Mouse (Mus musculus) c-Kit-positive CD71-positive TER-119-positive erythroid progenitor cells, embryonic 14.5 days (primary cell): ENCODE results near the gene Treml1.

ENCODE experiments used
- DNase-seq: peaks from one replicate; pipeline ENCODE4 v3.0.0-alpha.2; 2013; ENCODE audit warnings: low spot score

Gene Treml1

GRCm38 (mm10) chr17:48360462-48360861 is 746 bp downstream of the Treml1 start:
- no peak for DNase-seq

- DNase-seq: no peak
Observed at GRCm38 (mm10) chr17:48362346-48362745, 2.6 kb downstream of the Treml1 start.

GRCm38 (mm10) chr17:48362966-48363365 is 3.2 kb downstream of the Treml1 start:
- no peak for DNase-seq

- DNase-seq: no peak
Observed at GRCm38 (mm10) chr17:48363421-48363965, 3.8 kb downstream of the Treml1 start.

GRCm38 (mm10) chr17:48365511-48366155 is 5.9 kb downstream of the Treml1 start:
- no peak for DNase-seq

- no peak for DNase-seq
Observed at GRCm38 (mm10) chr17:48366806-48367205, 7.1 kb downstream of the Treml1 start.

- DNase-seq: no peak
Observed at GRCm38 (mm10) chr17:48371621-48372020, 11.9 kb downstream of the Treml1 start.

- DNase-seq: no peak
Observed at GRCm38 (mm10) chr17:48372987-48373386, 13.3 kb downstream of the Treml1 start.

- DNase-seq: no peak
Observed at GRCm38 (mm10) chr17:48376102-48376501, 16.4 kb downstream of the Treml1 start.

GRCm38 (mm10) chr17:48379050-48379449 is 19.3 kb downstream of the Treml1 start:
- DNase-seq: no peak

GRCm38 (mm10) chr17:48385786-48386461 is 26.2 kb downstream of the Treml1 start:
- DNase-seq: no peak

GRCm38 (mm10) chr17:48388666-48389065 is 28.9 kb downstream of the Treml1 start:
- no peak for DNase-seq

- no peak for DNase-seq
Observed at GRCm38 (mm10) chr17:48389442-48389841, 29.7 kb downstream of the Treml1 start.

- DNase-seq: no peak
Observed at GRCm38 (mm10) chr17:48391446-48391845, 31.7 kb downstream of the Treml1 start.

- no peak for DNase-seq
Observed at GRCm38 (mm10) chr17:48392616-48393015, 32.9 kb downstream of the Treml1 start.

GRCm38 (mm10) chr17:48401710-48402109 is 42.0 kb downstream of the Treml1 start:
- no peak for DNase-seq

- DNase-seq: no peak
Observed at GRCm38 (mm10) chr17:48402751-48403150, 43.0 kb downstream of the Treml1 start.

GRCm38 (mm10) chr17:48403848-48404247 is 44.1 kb downstream of the Treml1 start:
- no peak for DNase-seq

- DNase-seq: peak; percentile 68
Observed at GRCm38 (mm10) chr17:48404706-48405105, 45.0 kb downstream of the Treml1 start.

- DNase-seq: no peak
Observed at GRCm38 (mm10) chr17:48407154-48407553, 47.4 kb downstream of the Treml1 start.

GRCm38 (mm10) chr17:48407910-48408525 is 48.3 kb downstream of the Treml1 start:
- no peak for DNase-seq

- peak; percentile 73 for DNase-seq
Observed at GRCm38 (mm10) chr17:48408526-48409291, 49.0 kb downstream of the Treml1 start.
